Mouse (Mus musculus) ES-Bruce4 (cell line): ENCODE results near the gene Col4a4.

Source experiments
- CTCF ChIP-seq: IDR thresholded peaks from one replicate; pipeline ENCODE4 v1.8.1; 2011; ENCODE audit warnings: low read depth, low read length
- POLR2A ChIP-seq: IDR thresholded peaks from one replicate; pipeline ENCODE4 v1.8.1; 2011; ENCODE audit warnings: low read length; ENCODE audit not compliant: insufficient read depth

DNA sequence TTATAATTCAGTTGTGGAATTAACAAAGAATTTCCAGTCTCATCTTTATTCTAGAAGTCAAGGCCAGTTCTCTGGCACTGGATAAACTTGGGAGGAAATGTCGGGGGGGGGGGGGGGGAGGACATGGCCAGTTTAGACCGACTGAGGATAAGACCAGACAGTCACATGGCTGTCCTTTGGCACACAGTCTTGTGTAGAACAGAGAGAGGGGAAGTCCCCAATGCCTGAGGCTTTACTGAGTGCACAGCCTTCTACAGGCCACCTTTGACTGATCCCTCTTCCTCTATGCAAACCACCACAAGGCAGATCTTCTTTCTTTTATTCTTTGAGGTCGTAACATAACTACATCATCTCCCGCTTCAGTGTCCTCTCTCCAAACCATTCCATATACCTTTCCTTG lies 49.7 kb upstream of the Col4a4 start:
- TF ChIP-seq POLR2A (no peak), CTCF (no peak)
